Mouse (Mus musculus) ES-E14 (cell line): ENCODE measurements at regions not wholly inside any gene's neighbourhood (a gene's known extent, or its start where the extent isn't known, plus 50 kb on each side); places are given as distances from the start of the nearest gene placed in this dataset.

Source experiments
- DNase-seq: peaks from one replicate; pipeline ENCODE4 v3.0.0-alpha.2; 2013; ENCODE audit warnings: low read depth, low spot score
- H3K27ac ChIP-seq: 2 replicates; pipeline ENCODE4 v1.5.1; 2012; ENCODE audit warnings: low read depth, mild to moderate bottlenecking, low read length, moderate library complexity, mixed read lengths; ENCODE audit not compliant: poor library complexity, insufficient read depth, severe bottlenecking
- H3K36me3 ChIP-seq: 2 replicates; pipeline ENCODE4 v1.6.1; 2012; ENCODE audit warnings: mild to moderate bottlenecking, low read length, moderate library complexity, mixed read lengths; ENCODE audit not compliant: control insufficient read depth, poor library complexity, insufficient read depth, severe bottlenecking
- H3K4me1 ChIP-seq, 2 experiments: fragments of 150-350 bp in 1 of 2; sonication (generic) in 1 of 2; 2 replicates each; pipeline ENCODE4 v1.6.1; 2012; ENCODE audit warnings: low read length in 2 of 2, mild to moderate bottlenecking in 1 of 2, mixed read lengths in 1 of 2; ENCODE audit not compliant: control insufficient read depth in 2 of 2, insufficient read depth in 2 of 2, poor library complexity in 1 of 2
- H3K4me3 ChIP-seq, 2 experiments: fragments of 150-350 bp in 1 of 2; sonication (generic) in 1 of 2; 2 replicates each; pipeline ENCODE4 v1.5.1; 2012; ENCODE audit warnings: low read length in 2 of 2, low read depth in 1 of 2, mild to moderate bottlenecking in 1 of 2, mixed read lengths in 1 of 2; ENCODE audit not compliant: insufficient read depth in 1 of 2, poor library complexity in 1 of 2, severe bottlenecking in 1 of 2
- H3K9ac ChIP-seq: 2 replicates; pipeline ENCODE4 v1.6.1; 2012; ENCODE audit warnings: low read depth, mild to moderate bottlenecking, low read length, mixed read lengths; ENCODE audit not compliant: poor library complexity, insufficient read depth, severe bottlenecking
- H3K9me3 ChIP-seq: fragments of 150-350 bp; sonication (generic); 2 replicates; pipeline ENCODE4 v1.6.1; 2012; ENCODE audit warnings: low read depth, mild to moderate bottlenecking, low read length; ENCODE audit not compliant: control insufficient read depth, insufficient read depth
- CHD2 ChIP-seq: IDR thresholded peaks from 2 replicates; pipeline ENCODE4 v1.6.1; 2014; ENCODE audit warnings: mild to moderate bottlenecking, low read depth, low read length, inconsistent platforms
- HCFC1 ChIP-seq: IDR thresholded peaks from 2 replicates; pipeline ENCODE4 v1.6.1; 2012; ENCODE audit warnings: low read length, inconsistent platforms, borderline replicate concordance; ENCODE audit not compliant: insufficient read depth
- MAFK ChIP-seq: IDR thresholded peaks from 2 replicates; pipeline ENCODE4 v1.6.1; 2014; ENCODE audit warnings: mild to moderate bottlenecking, low read depth, low read length, inconsistent platforms; ENCODE audit not compliant: insufficient read depth
- ZC3H11A ChIP-seq: IDR thresholded peaks from 2 replicates; pipeline ENCODE4 v1.6.1; 2012; ENCODE audit warnings: low read depth, mild to moderate bottlenecking, inconsistent platforms, low read length, borderline replicate concordance
- ZNF384 ChIP-seq: IDR thresholded peaks from 2 replicates; pipeline ENCODE4 v1.6.1; 2012; ENCODE audit warnings: low read depth, low read length, inconsistent platforms
- in situ Hi-C, 2 experiments: fragments of 600-800 bp; cut with MboI; formaldehyde crosslinking; loops; one replicate each; pipeline ENCODE4 v1.15.1; 2025; ENCODE audit warnings: low sequenced_read_pairs in 2 of 2, inconsistent platforms in 1 of 2; ENCODE audit not compliant: unreplicated experiment in 2 of 2

- no peak overlapping the region for H3K9ac ChIP-seq
- H3K4me1 ChIP-seq = no peaks in the 10 kb centered on the region
- H3K4me3 ChIP-seq = no peak overlapping the region
- no peak for DNase-seq
- no peaks in the 10 kb centered on the region for H3K9me3 ChIP-seq
- in situ Hi-C loops = no loop called here
- H3K27ac ChIP-seq = no peak overlapping the region
- no peak for TF ChIP-seq CHD2
- no peak for TF ChIP-seq ZNF384
- TF ChIP-seq HCFC1 = no peak
- no peak for TF ChIP-seq MAFK
- H3K36me3 ChIP-seq = no peaks in the 10 kb centered on the region
These were observed 831.0 kb upstream of the A1bg start for GRCm38 (mm10) chr15:61753802-61754201.

- no peak overlapping the region for H3K9ac ChIP-seq
- in situ Hi-C loops = no loop called here
- no peaks in the 10 kb centered on the region for H3K36me3 ChIP-seq
- no peak for DNase-seq
- H3K9me3 ChIP-seq = no peaks in the 10 kb centered on the region
- no peak overlapping the region for H3K27ac ChIP-seq
- no peaks in the 10 kb centered on the region for H3K4me1 ChIP-seq
- no peak overlapping the region for H3K4me3 ChIP-seq
- no peak for TF ChIP-seq CHD2
- no peak for TF ChIP-seq HCFC1
- TF ChIP-seq ZC3H11A = no peak
- TF ChIP-seq MAFK = no peak
- TF ChIP-seq ZNF384 = no peak
These were observed 800.9 kb upstream of the A1bg start for GRCm38 (mm10) chr15:61723696-61724095.

- H3K36me3 ChIP-seq = no peaks in the 10 kb centered on the region
- H3K4me1 ChIP-seq = no peaks in the 10 kb centered on the region
- H3K27ac ChIP-seq = no peak overlapping the region
- H3K9ac ChIP-seq = no peak overlapping the region
- TF ChIP-seq CHD2 = no peak
- no peak for TF ChIP-seq HCFC1
- no peak for TF ChIP-seq MAFK
- no peak for TF ChIP-seq ZNF384
- TF ChIP-seq ZC3H11A = no peak
- no peaks in the 10 kb centered on the region for H3K9me3 ChIP-seq
- in situ Hi-C loops = no loop called here
- H3K4me3 ChIP-seq = no peak overlapping the region
- DNase-seq = no peak
These were observed 795.7 kb upstream of the A1bg start for GRCm38 (mm10) chr15:61718486-61718885.

- TF ChIP-seq CHD2 (no peak), ZNF384 (no peak), MAFK (no peak), HCFC1 (no peak), ZC3H11A (no peak)
- Histone ChIP-seq H3K9ac (no peak overlapping the region), H3K27ac (no peak overlapping the region)
These were observed 794.4 kb upstream of the A1bg start for GRCm38 (mm10) chr15:61717216-61717615.

GRCm38 (mm10) chr15:61713953-61714352, 791.1 kb upstream of the A1bg start:
- H3K27ac ChIP-seq = no peak overlapping the region
- H3K9ac ChIP-seq = no peak overlapping the region
- no peaks in the 10 kb centered on the region for H3K4me1 ChIP-seq
- H3K9me3 ChIP-seq = no peaks in the 10 kb centered on the region
- no peak for DNase-seq
- H3K4me3 ChIP-seq = no peak overlapping the region
- TF ChIP-seq HCFC1 (no peak), ZC3H11A (no peak), CHD2 (no peak), ZNF384 (no peak), MAFK (no peak)
- in situ Hi-C loops = no loop called here
- H3K36me3 ChIP-seq = no peaks in the 10 kb centered on the region

More at GRCm38 (mm10) chr15:61717216-61717615, 794.4 kb upstream of the A1bg start:
- in situ Hi-C loops = no loop called here
- no peak overlapping the region for H3K4me3 ChIP-seq
- H3K4me1 ChIP-seq = no peaks in the 10 kb centered on the region
- H3K9me3 ChIP-seq = no peaks in the 10 kb centered on the region
- no peaks in the 10 kb centered on the region for H3K36me3 ChIP-seq
- DNase-seq = no peak
